Mouse (Mus musculus) heart, embryonic 14.5 days (tissue): ENCODE data around the gene Olfr56. TPM values are rescaled to one million over a fixed set of nuclear protein-coding genes. Genes with fewer than 3 reads are reported as not detected.

Experiments used
- ATAC-seq: fragments of 200-750 bp; cut with Nextera tagmentation; 2 replicates; pipeline ENCODE4 v1.8.0; 2017; ENCODE audit warnings: low read depth, moderate TSS enrichment; ENCODE audit not compliant: insufficient number of reproducible peaks, insufficient read depth, low FRiP score
- H3K27ac ChIP-seq, 2 experiments: fragments of 200-500 bp in 1 of 2; fragments of 300-500 bp in 1 of 2; sonication (generic) in 1 of 2; replicated peaks in 1 of 2; 2 replicates each; pipeline ENCODE4 v1.5.1; 2012 to 2014; ENCODE audit warnings: low read depth in 2 of 2, low read length in 2 of 2, control low read depth in 1 of 2, mild to moderate bottlenecking in 1 of 2, mixed read lengths in 1 of 2; ENCODE audit not compliant: control insufficient read depth in 1 of 2, insufficient read depth in 1 of 2
- H3K27me3 ChIP-seq: fragments of 300-500 bp; sonication (generic); 2 replicates; pipeline ENCODE4 v1.6.1; 2014; ENCODE audit warnings: mild to moderate bottlenecking, low read length, control low read depth; ENCODE audit not compliant: control insufficient read depth, insufficient read depth
- H3K36me3 ChIP-seq: fragments of 300-500 bp; sonication (generic); 2 replicates; pipeline ENCODE4 v1.6.1; 2014; ENCODE audit warnings: mild to moderate bottlenecking, control low read depth, low read length, mixed read lengths; ENCODE audit not compliant: control insufficient read depth, insufficient read depth
- H3K4me1 ChIP-seq, 2 experiments: fragments of 200-500 bp in 1 of 2; fragments of 300-500 bp in 1 of 2; sonication (generic) in 1 of 2; 2 replicates each; pipeline ENCODE4 v1.6.1; 2012 to 2014; ENCODE audit warnings: low read length in 2 of 2, control low read depth in 1 of 2, mixed read lengths in 1 of 2; ENCODE audit not compliant: control insufficient read depth in 2 of 2, insufficient read depth in 2 of 2
- H3K4me2 ChIP-seq: fragments of 300-500 bp; sonication (generic); 2 replicates; pipeline ENCODE4 v1.6.1; 2014; ENCODE audit warnings: mild to moderate bottlenecking, low read length
- H3K4me3 ChIP-seq, 2 experiments: fragments of 200-500 bp in 1 of 2; fragments of 300-500 bp in 1 of 2; sonication (generic) in 1 of 2; 2 replicates each; pipeline ENCODE4 v1.5.1; 2012 to 2014; ENCODE audit warnings: low read length in 2 of 2, mild to moderate bottlenecking in 2 of 2, control low read depth in 1 of 2, low read depth in 1 of 2, moderate library complexity in 1 of 2; ENCODE audit not compliant: control insufficient read depth in 1 of 2, insufficient read depth in 1 of 2
- H3K9ac ChIP-seq: fragments of 300-500 bp; sonication (generic); 2 replicates; pipeline ENCODE4 v1.6.1; 2014; ENCODE audit warnings: mild to moderate bottlenecking, low read length
- H3K9me3 ChIP-seq: fragments of 300-500 bp; sonication (generic); 2 replicates; pipeline ENCODE4 v1.6.1; 2016; ENCODE audit warnings: low read length, control low read depth; ENCODE audit not compliant: control insufficient read depth
- WGBS: fragments of 180-500 bp; shearing (Covaris S2); extraction: QIAGEN DNeasy Blood & Tissue Kit; methylation state at CpG from one replicate; pipeline ENCODE4 v1.1.7; 2014; 5-methylcytosine and 5-hydroxymethylcytosine counted together
- polyA plus RNA-seq: library from polyadenylated mRNA; unstranded; fragments of >200 nt; fragmentation: Nextera tagmentation; extraction: Ambion mirVana; gene quantifications from 2 replicates; pipeline ENCODE4 v1.2.1, GENCODE M21; 2014

The Olfr56 gene
- polyA plus RNA-seq, 1 experiment from 2014 or later: not detected

GRCm38 (mm10) chr11:49088990-49089652, 110.4 kb downstream of the Olfr56 start:
- Histone ChIP-seq H3K27ac (no peak overlapping the region), H3K27me3 (no peaks in the 10 kb centered on the region), H3K9ac (no peak overlapping the region), H3K4me1 (peaks cover 0 to 4% of the 10 kb centered on the region in 2 experiments; a peak in 2 of 4 replicates), H3K9me3 (no peaks in the 10 kb centered on the region), H3K36me3 (no peaks in the 10 kb centered on the region), H3K4me3 (no peak overlapping the region), H3K4me2 (no peak overlapping the region)
- WGBS: 90% methylated on average over 5 of the region's 5 CpGs
- no peak for ATAC-seq

GRCm38 (mm10) chr11:49089735-49090507, 111.2 kb downstream of the Olfr56 start:
- no peak for ATAC-seq
- Histone ChIP-seq H3K27me3 (no peaks in the 10 kb centered on the region), H3K9ac (no peak overlapping the region), H3K36me3 (no peaks in the 10 kb centered on the region), H3K4me3 (no peak overlapping the region), H3K4me2 (no peak overlapping the region), H3K4me1 (peaks cover 0 to 4% of the 10 kb centered on the region in 2 experiments; a peak in 2 of 4 replicates), H3K9me3 (no peaks in the 10 kb centered on the region), H3K27ac (no peak overlapping the region)
- WGBS: 78% methylated on average over 3 of the region's 3 CpGs

- Histone ChIP-seq H3K9me3 (no peaks in the 10 kb centered on the region), H3K9ac (no peak overlapping the region), H3K27me3 (no peaks in the 10 kb centered on the region), H3K4me3 (no peak overlapping the region), H3K4me2 (no peak overlapping the region), H3K4me1 (peaks cover 0 to 4% of the 10 kb centered on the region in 2 experiments; a peak in 2 of 4 replicates), H3K27ac (no peak overlapping the region), H3K36me3 (no peaks in the 10 kb centered on the region)
- WGBS: 81% methylated on average over 5 of the region's 5 CpGs
- no peak for ATAC-seq
Measured at GRCm38 (mm10) chr11:49090551-49090950, 111.9 kb downstream of the Olfr56 start.

- Histone ChIP-seq H3K9me3 (no peaks in the 10 kb centered on the region), H3K36me3 (no peaks in the 10 kb centered on the region), H3K4me3 (no peak overlapping the region), H3K9ac (no peak overlapping the region), H3K27ac (no peak overlapping the region), H3K4me2 (no peak overlapping the region), H3K4me1 (peaks cover 0 to 4% of the 10 kb centered on the region in 2 experiments; a peak in 2 of 4 replicates), H3K27me3 (no peaks in the 10 kb centered on the region)
- no peak for ATAC-seq
- 61% methylated on average over 4 of the region's 4 CpGs for WGBS
Measured at GRCm38 (mm10) chr11:49091171-49091570, 112.5 kb downstream of the Olfr56 start.

GRCm38 (mm10) chr11:49092053-49092586, 113.4 kb downstream of the Olfr56 start:
- Histone ChIP-seq H3K4me3 (no peak overlapping the region), H3K9me3 (no peaks in the 10 kb centered on the region), H3K27ac (no peak overlapping the region), H3K27me3 (no peaks in the 10 kb centered on the region), H3K4me1 (peaks cover 0 to 4% of the 10 kb centered on the region in 2 experiments; a peak in 2 of 4 replicates), H3K36me3 (no peaks in the 10 kb centered on the region), H3K9ac (no peak overlapping the region), H3K4me2 (no peak overlapping the region)
- 86% methylated on average over 1 of the region's 1 CpGs for WGBS
- no peak for ATAC-seq

- Histone ChIP-seq H3K27me3 (no peaks in the 10 kb centered on the region), H3K27ac (no peak overlapping the region), H3K9me3 (no peaks in the 10 kb centered on the region), H3K4me1 (peaks cover 0 to 4% of the 10 kb centered on the region in 2 experiments; a peak in 2 of 4 replicates), H3K9ac (no peak overlapping the region), H3K36me3 (no peaks in the 10 kb centered on the region), H3K4me3 (no peak overlapping the region), H3K4me2 (no peak overlapping the region)
- no peak for ATAC-seq
- 60% methylated on average over 2 of the region's 2 CpGs for WGBS
Measured at GRCm38 (mm10) chr11:49092786-49093185, 114.1 kb downstream of the Olfr56 start.

GRCm38 (mm10) chr11:49093861-49094660, 115.4 kb downstream of the Olfr56 start:
- H3K4me3 ChIP-seq: no peak overlapping the region
- H3K9ac ChIP-seq: no peak overlapping the region
- 77% methylated on average over 6 of the region's 6 CpGs for WGBS
- H3K27ac ChIP-seq: no peak overlapping the region
- no peaks in the 10 kb centered on the region for H3K27me3 ChIP-seq
- no peaks in the 10 kb centered on the region for H3K4me1 ChIP-seq
- ATAC-seq: no peak
- H3K9me3 ChIP-seq: no peaks in the 10 kb centered on the region
- H3K4me2 ChIP-seq: no peak overlapping the region
- H3K36me3 ChIP-seq: no peaks in the 10 kb centered on the region
